Mouse (Mus musculus): ENCODE measurements at regions not wholly inside any gene's neighbourhood (a gene's known extent, or its start where the extent isn't known, plus 50 kb on each side); places are given as distances from the start of the nearest gene placed in this dataset.

DNA sequence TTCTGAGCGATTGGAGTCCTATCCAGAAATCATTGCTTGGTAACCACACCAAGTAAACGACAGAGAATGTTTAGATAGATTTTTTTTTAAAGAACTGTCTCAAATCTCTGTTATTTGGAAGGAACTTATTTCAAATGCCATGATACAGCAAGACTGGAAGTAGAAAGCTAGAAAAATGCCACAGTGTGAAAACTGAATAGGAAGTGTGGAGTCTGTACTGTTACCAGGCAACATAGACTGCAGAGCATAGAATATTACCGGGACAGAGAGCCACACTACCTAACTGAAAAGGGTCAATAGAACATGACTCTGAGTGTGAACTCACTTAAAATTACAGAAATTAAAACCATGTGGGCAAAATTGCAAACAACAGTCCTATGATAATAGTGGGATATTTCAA, 52.4 kb upstream of the Adcy1 start:
- DNase-seq (ENCODE audit: low read depth, low spot score) = no peak

DNA sequence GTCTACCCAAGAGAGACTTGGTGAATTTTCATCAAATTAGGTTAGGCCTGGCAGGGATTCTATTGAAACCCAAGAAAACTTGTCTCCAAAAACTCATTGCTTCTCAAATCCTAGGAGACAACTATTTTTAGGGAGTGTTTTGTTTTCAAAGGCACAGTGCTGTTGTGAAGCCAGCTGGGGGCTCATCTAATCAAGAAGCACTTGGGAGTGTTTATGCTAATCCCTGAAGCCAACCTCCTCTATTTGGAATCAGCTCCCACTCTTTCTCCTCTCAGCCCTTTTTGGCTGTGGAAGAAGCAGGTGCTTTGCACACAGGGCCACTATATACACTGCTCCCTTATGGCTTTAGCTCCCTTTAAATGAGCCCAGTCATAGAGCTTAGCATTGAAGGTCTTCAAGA, 64.0 kb upstream of the Adcy1 start:
- DNase-seq (ENCODE audit: low read depth, low spot score) = no peak

DNA sequence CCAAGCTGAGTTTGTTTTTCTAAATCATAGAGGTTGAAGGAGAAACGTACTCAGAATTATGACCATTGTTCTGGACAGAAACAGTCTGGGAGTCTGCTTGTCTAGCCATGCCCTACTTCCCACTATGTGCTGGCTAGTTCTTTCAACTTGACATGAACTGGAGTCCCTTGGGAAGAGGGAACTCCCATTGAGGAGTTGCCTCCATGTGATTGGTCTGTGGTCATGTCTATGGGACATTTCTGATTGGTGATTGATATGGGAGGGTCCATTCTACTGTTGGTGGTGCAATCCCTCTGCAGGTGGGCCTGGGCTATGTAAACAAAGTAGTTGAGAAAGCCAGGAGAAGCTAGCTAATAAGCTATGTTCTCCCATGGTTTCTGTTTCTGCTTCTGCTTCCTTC, 64.5 kb upstream of the Adcy1 start:
- no peak for DNase-seq (ENCODE audit: low read depth, low spot score)

DNA sequence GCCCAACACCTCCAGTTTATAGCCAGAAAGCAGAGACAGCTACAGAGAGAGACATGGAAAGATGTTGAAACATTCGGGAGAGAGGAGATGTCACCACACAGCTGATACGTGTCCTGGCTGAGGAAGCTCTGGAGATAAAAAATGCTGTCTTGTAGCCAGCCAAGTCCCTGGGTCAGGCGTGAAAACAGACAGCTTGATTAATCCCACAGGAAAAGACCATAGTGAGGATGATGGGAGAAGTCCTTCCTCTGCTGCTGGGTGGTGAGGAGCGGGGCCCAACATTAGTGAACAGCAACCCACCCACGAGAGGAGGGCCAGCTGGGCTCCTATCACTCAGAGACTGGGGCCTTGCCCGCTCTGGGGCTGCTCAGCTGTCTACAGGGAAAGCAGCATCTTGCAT, 65.8 kb upstream of the Adcy1 start:
- DNase-seq (ENCODE audit: low read depth, low spot score) = no peak

DNA sequence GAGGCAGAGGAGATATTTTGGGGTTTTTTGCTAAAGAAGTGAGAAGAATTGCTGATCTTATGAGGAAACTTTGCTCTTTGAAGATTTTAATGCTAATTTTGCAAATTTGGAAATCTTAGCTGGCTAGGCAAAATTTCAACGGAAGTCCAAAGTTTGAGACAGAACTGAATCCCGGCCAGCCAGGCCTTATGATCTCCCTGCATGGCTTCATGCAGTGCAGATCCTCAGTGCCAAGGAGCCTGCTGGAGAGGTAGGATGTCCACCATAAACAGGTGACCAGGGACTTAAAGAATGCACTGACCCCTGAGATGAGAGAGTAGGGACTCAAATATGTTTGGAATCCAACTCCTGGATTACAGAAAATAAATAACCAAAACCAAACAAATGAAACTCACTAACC, 69.6 kb upstream of the Adcy1 start:
- no peak for DNase-seq (ENCODE audit: low read depth, low spot score)

DNA sequence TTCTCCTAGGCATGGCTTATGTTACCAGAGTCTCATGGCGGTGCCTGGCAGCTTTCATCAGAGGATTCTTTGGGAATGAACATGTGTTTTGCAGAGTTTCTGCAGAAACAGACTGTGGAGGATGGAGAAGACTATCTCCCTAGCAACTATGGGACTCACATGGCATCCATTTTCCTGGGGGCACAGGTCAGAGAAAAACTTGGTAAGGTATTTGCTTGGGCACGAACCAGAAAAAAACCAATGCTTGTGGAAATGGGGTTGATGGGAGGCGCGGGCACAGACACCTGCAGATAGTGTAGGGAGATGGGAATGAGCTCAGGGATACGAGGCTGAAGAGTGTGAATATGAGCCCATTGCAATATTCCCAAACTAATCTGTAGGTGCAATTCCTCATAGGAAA, 71.7 kb upstream of the Adcy1 start:
- DNase-seq (ENCODE audit: low read depth, low spot score) = no peak

DNA sequence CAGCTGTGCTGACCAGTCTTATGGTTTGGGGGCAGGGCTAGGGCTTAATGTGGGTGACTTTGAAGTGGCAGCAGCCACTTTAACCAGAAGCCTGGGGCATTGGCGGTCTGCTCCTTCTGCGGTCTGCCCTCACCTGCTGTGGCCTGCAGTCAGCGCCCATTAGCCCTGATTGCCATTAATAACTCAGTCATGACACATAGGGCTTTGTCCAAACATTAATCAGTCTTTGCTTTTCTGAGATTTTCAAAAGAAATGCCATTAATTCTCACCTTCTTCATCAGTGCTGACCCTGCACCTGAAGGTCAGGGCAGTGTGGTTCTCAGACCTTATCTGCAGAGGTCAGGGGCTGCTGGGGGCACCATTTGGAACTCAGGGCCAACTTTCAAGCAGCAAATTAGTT, 72.6 kb upstream of the Adcy1 start:
- no peak for DNase-seq (ENCODE audit: low read depth, low spot score)

DNA sequence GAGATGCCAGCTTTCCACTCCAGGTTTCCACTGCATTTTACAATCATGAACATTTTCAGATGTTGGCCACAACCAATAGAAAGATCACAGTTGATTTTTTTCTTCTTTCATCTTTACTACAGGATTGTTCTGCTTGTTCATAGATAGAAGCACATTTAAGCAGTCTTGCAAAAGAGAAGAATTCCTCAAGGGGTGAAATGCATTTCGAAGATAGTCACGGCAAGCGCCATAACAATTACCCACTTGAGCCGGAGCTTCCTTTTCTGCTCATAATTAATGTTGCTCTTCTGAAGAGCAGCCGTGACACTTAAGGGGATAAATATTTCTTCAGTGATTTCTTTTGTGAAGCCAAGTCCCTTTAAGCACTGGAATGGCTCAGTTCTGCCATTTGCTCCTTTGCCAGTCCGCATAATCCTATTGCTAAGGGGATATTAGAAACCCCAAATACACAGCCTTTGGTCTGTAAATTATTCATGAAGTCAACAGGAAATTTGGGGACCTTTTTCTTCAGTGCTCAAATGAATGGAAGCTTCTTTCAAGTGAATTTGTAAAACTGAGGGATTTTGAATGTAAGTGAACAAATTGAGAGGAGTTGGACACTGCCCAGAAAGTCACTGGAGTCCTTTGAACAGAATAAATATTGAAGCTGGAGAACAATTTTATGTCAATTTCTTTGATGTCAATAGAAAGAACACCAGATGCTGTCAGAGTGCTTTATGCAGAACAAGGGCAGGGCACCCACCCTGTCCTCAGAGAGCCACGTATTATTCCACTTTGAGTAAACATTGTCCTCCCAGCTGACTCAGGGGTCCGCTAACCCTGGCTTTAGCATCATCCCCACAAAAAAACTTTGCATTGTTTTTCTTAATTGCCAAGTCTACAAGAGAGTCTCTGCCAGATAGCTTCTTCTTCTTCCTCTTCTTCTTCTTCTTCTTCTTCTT, 74.1 kb upstream of the Adcy1 start:
- DNase-seq (ENCODE audit: low read depth, low spot score) = no peak

DNA sequence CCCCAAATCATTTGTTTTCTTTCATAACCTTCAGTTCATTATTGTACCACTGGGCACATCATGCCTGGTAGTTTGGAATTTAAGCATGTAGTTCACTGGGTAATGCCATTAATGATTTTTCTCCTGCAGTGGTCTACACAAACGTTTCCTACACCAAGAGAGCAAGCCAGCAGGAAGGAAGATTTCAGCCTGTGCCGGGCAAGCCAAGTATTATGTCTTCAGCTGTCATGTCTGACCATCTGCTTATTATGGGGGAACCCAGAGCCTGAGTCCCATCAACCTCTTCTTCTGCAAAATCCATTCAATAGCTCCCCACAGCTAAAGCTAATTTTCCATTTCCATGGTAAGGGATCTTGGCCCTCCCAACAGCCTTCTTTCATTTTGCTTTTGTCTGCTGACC, 75.3 kb upstream of the Adcy1 start:
- no peak for DNase-seq (ENCODE audit: low read depth, low spot score)

DNA sequence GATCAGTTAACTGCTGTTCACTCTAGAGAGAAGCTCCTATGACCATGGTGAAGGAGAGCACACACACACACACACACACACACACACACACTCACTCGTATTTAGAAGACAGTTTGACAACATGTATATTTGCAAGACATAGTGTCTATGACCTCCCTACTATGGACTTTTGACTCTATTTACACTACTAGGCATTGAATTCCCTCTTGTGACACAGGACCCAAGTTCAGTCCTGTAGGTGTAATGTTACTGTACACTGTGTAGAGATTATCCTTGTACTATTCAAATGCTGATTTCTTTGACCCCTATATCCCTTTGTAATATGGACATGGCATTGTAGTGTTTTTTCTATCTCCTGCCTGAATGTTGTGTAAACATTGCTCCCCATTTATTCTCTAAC, 76.2 kb upstream of the Adcy1 start:
- DNase-seq (ENCODE audit: low read depth, low spot score) = no peak

DNA sequence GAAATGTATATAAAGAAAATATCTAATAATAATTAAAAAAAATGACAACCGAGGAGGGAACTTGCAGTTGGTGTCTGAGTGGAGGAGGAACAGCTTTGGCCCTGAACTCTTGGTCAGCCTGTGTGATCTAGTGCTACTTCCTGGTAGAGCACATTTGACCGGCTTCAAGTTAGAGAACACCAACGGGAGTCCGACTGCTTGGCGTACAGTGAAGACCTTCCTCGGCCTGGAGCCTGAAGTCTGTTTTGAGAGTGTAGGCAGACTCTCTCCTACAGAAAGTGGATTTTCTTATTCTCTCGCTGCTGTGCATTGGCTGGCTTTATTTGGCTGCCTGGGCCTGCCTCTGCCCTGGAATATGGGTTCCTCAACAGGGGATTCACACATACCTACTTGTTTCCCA, 81.2 kb upstream of the Adcy1 start:
- no peak for DNase-seq (ENCODE audit: low read depth, low spot score)

DNA sequence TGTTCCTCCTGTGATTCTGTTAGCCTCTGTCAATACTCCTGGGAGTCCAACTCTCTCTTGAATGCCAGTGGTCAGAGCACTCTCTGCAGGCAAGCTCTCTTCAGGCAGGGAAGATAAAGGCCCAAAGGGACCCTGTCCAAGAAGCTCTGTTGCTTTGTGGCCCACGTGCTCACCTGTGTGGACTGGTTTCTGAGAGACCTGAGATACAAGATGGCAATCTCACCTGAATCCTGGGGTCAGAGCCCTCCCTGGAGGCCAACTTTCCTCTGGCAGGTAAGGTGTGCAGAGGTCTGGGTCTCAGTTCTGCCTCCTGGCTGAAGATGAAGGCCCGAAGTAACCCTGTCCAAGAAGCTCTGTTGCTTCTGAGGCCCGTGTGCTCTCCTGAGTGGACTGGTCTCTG, 83.6 kb upstream of the Adcy1 start:
- no peak for DNase-seq (ENCODE audit: low read depth, low spot score)

DNA sequence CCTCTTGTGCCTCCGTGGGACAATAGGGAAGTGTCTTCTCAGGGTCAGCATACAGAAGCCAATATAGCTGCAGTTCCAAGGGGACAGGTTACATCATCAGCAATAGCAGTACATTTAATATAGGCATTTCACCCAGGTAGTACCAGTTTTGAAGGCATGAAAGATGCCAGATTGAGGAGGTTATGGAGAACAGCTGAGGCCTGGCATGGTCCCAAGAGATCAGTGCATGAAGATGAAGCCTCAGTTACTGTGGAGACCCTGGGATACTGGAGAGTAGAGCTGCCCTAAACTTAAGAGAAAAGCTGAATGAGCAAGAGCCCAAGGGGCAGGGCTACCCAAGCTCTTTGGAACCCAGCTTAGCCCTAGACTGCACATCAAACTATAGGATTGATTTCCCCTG, 94.1 kb upstream of the Adcy1 start:
- no peak for DNase-seq (ENCODE audit: low read depth, low spot score)

DNA sequence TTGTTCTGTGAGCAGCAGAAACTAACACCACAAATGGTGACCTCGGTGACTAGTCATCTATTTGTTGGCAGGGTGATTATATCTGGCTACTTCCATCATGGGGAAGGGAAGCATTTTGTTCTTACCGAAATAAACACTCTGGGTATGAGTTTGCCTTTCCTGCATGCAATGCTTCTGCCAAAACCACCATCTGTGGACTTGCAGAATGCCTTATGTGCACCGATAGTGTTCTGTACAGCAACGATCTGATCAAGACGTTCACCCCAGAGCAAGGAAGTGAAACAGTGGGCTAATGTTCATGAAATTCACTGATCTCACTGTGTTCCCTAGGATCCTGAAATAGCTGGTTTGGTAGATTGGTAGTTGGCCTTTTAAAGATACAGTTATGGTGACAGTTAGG, 96.3 kb upstream of the Adcy1 start:
- no peak for DNase-seq (ENCODE audit: low read depth, low spot score)

DNA sequence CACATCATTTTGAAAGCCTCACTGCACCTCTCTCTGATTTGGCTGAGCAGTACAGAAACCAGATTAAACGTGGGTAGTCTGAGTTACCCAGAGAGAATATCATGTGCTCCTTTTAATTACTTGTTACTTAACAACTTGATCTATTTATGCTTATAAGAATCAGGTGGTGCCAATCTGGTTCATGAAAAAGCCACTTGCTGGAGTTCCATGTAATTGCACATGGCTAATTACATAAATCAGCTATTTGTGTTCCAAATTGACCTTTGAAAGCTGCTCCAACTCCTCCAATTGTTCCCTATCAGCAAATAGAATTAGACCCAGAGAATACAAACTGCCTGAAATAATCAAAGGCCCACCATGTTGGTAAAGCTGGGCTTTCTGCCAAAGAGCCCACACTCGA, 98.8 kb upstream of the Adcy1 start:
- DNase-seq (ENCODE audit: low read depth, low spot score) = no peak

DNA sequence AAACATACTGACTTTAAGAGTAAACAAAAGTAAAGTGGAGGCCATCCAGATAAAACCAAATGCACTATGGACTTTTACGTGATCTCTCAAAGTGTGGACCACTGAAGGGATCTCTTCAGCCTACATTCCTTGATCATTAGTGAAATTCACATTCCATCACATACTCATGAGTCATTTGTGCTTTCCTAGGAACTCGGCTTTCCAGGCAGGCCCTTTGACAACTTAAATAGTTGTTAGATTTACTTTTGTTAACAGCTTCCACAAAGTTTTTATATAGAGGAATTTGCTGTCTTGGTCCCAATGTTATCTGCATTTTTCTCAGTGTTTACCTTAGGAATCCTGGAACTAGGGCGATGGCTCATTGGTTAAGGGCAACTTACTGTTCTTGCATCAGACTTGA, 99.7 kb upstream of the Adcy1 start:
- no peak for DNase-seq (ENCODE audit: low read depth, low spot score)

DNA sequence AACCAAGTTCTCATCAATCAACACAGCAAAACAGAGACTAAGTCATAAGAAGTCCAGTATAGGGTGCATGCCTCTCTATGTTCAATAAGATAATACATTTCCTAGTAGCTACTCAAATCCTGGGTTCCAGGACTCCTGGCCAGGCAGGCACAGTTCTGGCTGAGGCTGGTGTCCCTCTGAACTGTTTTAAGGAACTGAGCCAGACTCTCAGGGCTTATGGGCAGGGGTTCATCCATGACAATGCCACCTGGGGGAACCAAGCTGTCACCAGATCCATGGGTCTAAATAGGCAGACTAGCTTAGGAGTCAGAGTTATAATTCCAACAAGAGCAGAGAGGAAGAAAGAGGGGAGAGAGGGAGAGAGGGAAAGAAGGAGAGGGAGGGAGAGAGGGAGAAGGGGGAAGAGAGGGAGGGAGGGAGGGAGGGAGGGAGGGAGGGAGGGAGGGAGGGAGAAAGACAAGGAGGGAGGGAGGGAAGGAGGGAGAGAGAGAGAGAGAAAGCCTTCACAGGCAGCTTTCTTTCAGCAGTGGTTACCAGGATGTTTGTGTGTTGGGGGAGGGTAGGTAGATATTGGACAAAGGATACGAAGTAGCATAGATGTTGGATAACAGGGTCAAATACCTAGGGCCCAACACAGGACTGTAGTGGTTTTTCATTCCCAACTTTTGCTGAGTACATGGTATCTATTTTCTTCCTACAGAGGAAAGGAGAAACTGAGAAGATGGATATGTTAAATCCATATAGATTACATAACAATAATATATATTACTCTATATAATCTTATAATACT, 100.3 kb upstream of the Adcy1 start:
- no peak for DNase-seq (ENCODE audit: low read depth, low spot score)

DNA sequence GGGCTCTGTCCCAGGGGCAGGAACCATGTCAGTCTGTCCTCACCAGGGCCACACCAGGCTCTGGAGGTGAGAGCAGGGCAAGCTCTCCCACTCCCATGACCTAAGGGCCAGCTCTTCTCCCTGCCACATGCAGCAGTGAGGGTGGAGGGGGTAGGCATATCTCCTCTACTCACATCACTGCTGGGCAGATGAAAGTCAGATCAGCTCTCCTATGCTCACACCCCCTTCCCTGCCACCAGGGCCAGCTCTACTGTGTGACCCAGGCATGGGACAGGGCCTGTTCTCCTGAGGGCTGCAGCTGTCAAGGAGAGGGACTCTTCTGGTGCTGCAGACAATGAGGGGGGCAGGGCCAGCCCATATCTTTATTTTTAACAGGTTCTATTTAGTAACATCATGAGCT, 101.0 kb upstream of the Adcy1 start:
- DNase-seq (ENCODE audit: low read depth, low spot score) = no peak

DNA sequence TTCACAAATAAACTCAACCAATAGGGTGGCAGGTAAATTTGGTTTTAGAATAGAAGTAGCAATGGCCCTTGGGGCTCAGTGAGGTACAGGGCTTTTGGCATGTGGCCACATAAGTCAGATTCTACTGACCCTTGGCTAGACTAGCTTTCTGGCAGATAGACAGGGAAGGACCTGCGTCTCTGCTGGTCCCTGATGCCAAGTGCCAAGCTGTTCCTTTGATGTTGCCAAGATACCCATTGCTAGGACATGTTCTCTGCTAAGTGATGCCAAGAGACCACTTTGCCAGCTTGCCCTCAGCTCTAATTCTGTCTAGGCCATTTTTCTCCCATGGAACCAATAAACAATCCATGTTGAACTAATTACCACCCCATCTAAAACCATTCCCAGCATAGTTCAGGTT, 110.5 kb upstream of the Adcy1 start:
- DNase-seq (ENCODE audit: low read depth, low spot score) = no peak

DNA sequence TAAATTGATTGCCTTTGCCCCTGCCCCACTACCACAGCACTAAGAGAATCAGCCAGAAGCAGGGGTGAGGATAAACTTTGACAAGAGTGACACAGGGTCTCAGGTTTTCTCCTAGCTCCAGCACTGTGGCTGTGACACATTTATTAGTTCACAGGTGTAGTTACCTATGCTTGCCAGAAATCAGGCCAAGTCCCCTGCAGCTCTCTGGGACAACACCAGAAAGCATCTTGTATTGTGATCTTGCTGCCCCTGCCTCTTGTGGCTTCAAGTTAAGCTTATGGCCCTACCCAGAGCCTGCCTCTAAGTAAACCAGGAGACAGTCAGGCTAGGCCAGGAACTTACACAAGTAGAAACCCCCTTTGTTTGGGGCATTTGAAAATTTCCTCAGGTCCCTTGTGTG, 111.9 kb upstream of the Adcy1 start:
- no peak for DNase-seq (ENCODE audit: low read depth, low spot score)

DNA sequence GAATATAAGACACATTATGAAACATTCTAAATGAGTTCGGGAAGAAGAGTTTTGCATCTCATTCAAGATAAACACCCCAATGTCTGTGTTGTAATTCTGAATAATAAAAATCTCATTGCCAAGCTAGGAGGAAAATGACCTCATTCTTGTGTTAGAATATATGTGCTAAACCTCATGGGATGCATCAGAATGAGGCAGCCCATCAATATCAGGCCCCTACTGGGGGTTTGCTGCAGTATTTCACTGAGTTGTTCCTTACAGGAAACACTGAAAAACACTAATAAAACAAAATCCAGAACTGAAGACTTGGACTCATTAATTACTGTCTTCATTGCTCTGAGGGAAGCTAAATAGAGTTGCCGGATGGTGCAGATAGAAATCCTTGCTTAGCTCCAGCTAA, 111.6 kb upstream of the Gm11983 start:
- DNase-seq (ENCODE audit: low read depth, low spot score) = no peak

DNA sequence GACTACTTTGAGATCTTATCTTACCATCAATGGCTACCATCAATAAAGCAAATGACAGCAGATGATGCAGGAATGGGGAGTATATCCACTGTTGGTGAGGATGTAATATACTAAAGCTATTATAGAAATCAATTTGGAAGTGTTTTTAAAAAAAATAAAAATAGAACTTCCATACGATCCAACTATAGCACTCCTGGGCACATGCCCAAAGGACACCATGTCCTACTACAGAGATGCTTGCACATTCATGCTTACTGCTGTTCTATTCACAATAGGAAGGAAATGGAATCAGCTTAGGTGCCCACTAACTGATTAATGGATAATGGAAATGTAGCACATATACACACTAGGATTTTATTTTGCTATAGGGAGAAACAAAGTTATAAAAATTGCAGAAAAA, 96.7 kb upstream of the Gm11983 start:
- DNase-seq (ENCODE audit: low read depth, low spot score) = no peak

DNA sequence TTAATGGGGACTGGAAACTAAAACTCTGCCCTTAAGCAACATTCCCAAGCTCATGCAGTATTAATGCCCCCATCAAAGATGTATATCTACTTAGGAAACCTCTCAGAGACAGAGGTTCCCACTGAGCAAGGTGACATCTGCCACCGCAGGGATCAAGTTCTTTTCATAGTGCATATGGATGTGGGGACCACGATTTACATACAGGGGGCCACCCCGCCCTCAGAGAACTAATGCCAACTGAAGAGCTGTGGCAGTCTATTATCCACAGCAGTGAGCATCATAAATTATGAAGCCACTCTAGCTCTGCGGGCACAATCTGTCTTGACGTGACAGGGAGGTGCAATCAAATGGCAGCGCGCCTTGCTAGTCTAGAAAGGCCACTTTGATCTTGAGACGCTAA, 88.6 kb upstream of the Gm11983 start:
- no peak for DNase-seq (ENCODE audit: low read depth, low spot score)

Measured in WW6 (cell line).